ENCODE assay signal across 30 mouse cellular contexts in the genomic region with DNA sequence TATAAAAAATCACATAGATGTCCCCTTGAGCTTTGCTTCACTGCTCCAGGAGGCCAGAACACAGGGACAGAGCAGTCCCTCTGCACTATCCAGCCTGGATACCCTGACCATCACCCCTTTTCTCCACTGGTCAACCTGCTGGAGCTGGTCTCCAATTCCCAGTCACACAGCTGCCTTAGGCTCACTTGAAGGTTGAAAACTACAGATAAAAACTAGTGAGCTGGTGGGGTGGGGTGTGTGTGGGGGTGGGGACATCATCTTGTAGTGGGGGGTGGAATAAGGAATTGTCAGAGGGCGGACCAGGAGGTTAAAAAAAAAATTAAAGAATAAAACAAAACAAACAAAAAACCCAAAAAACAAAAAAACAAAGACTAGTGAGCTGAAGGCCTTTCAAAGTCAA. TPM values are rescaled to one million over a fixed set of nuclear protein-coding genes. Genes with fewer than 3 reads are reported as not detected.
DNase-seq lines count a peak whose midpoint lies in the region; ATAC-seq and TF ChIP-seq lines count a peak whose summit lies in the region.
"Had no signal": no experiment of that assay in that cellular context is flagged by ENCODE, and none has a peak within 500 bp of the region (broad histone marks: within the 10 kb centered on the region; RNA-seq: fewer than 3 reads in every experiment).

No protein-coding gene starts in this region.

- H3K36me3 ChIP-seq in liver, embryonic 13.5 days = peaks cover 16% of the 10 kb centered on the region
- no peaks in the 10 kb centered on the region; the same call in 1 of the 2 replicates for H3K36me3 ChIP-seq in liver, embryonic 16.5 days (ENCODE audit: control insufficient read depth, insufficient read depth)
- H3K36me3 ChIP-seq in intestine, postnatal 0 days (ENCODE audit: control insufficient read depth, insufficient read depth) = no peaks in the 10 kb centered on the region

- WGBS in liver, embryonic 13.5 days (ENCODE audit: insufficient replicate concordance) = 60% methylated on average over 1 of the region's 1 CpGs
- 40% methylated on average over 1 of the region's 1 CpGs for WGBS in liver, embryonic 16.5 days (ENCODE audit: insufficient replicate concordance)
- WGBS in intestine, postnatal 0 days = 89% methylated on average over 1 of the region's 1 CpGs

- H3K9me3 ChIP-seq in liver, embryonic 13.5 days (replicated peaks) = no peaks in the 10 kb centered on the region
- H3K9me3 ChIP-seq in liver, embryonic 16.5 days (replicated peaks; ENCODE audit: control insufficient read depth, low read length) = no peaks in the 10 kb centered on the region
- no peaks in the 10 kb centered on the region for H3K9me3 ChIP-seq in intestine, postnatal 0 days (ENCODE audit: control insufficient read depth)
- H3K9me3 ChIP-seq: embryonic facial prominence, embryonic 13.5 days; G1E; heart, embryonic 10.5 days; heart, embryonic 13.5 days had no signal

- H3K27me3 ChIP-seq in liver, embryonic 13.5 days = no peaks in the 10 kb centered on the region
- H3K27me3 ChIP-seq in liver, embryonic 16.5 days (ENCODE audit: control insufficient read depth, insufficient read depth, low read depth, low read length) = no peaks in the 10 kb centered on the region
- H3K27me3 ChIP-seq in intestine, postnatal 0 days (replicated peaks; ENCODE audit: control insufficient read depth, insufficient read depth, low read length) = no peaks in the 10 kb centered on the region
- H3K27me3 ChIP-seq: CH12.LX; embryonic facial prominence, embryonic 13.5 days; heart, embryonic 13.5 days had no signal

- peak overlapping the region; percentile 72 for H3K9ac ChIP-seq in liver, embryonic 13.5 days
- peak overlapping the region; percentile 40 for H3K9ac ChIP-seq in liver, embryonic 16.5 days (ENCODE audit: low read depth, low read length)
- H3K9ac ChIP-seq in intestine, postnatal 0 days (ENCODE audit: low read depth, low read length) = no peak overlapping the region
- H3K9ac ChIP-seq: embryonic facial prominence, embryonic 13.5 days; forebrain, postnatal 0 days; heart, embryonic 13.5 days; hindbrain, embryonic 14.5 days had no signal

- no peak for TF ChIP-seq CTCF in intestine, postnatal 0 days (IDR thresholded peaks at IDR 0.05; ENCODE audit: low read depth)

- ATAC-seq in liver, embryonic 13.5 days (ENCODE audit: low read depth) = peak; percentile 55
- peak; percentile 33; the same call in 1 of the 2 replicates for ATAC-seq in liver, embryonic 16.5 days (ENCODE audit: low read depth)
- no peak for ATAC-seq in intestine, postnatal 0 days
- ATAC-seq: forebrain, embryonic 14.5 days; forebrain, postnatal 0 days; hindbrain, postnatal 0 days had no signal

- peaks cover 89% of the 10 kb centered on the region for H3K4me1 ChIP-seq in liver, embryonic 13.5 days (replicated peaks)
- peaks cover 65% of the 10 kb centered on the region for H3K4me1 ChIP-seq in liver, embryonic 16.5 days (ENCODE audit: control insufficient read depth, low read depth, low read length)
- no peaks in the 10 kb centered on the region for H3K4me1 ChIP-seq in intestine, postnatal 0 days (replicated peaks; ENCODE audit: control insufficient read depth, insufficient read depth, low read length)
- H3K4me1 ChIP-seq: embryonic facial prominence, embryonic 10.5 days; embryonic facial prominence, embryonic 13.5 days; heart, embryonic 10.5 days had no signal

- peak overlapping the region; percentile 59 for H3K4me2 ChIP-seq in liver, embryonic 13.5 days
- peak overlapping the region; percentile 45 for H3K4me2 ChIP-seq in liver, embryonic 16.5 days (ENCODE audit: low read depth, low read length)
- no peak overlapping the region for H3K4me2 ChIP-seq in intestine, postnatal 0 days (replicated peaks; ENCODE audit: low read depth)
- H3K4me2 ChIP-seq: embryonic facial prominence, embryonic 13.5 days; heart, embryonic 13.5 days; hindbrain, embryonic 14.5 days had no signal

- 0 out of 2 replicates have a peak overlapping the region, but pooled peaks have one; percentile 12 for H3K4me3 ChIP-seq in liver, embryonic 13.5 days (replicated peaks)
- 0 out of 2 replicates have a peak overlapping the region, but pooled peaks have one; percentile 3 for H3K4me3 ChIP-seq in liver, embryonic 16.5 days (ENCODE audit: low read depth, low read length)
- no peak overlapping the region for H3K4me3 ChIP-seq in intestine, postnatal 0 days (ENCODE audit: low read depth, low read length)
- H3K4me3 ChIP-seq: embryonic facial prominence, embryonic 10.5 days; embryonic facial prominence, embryonic 13.5 days; gastrocnemius, adult 2 months; heart, embryonic 10.5 days; heart, embryonic 13.5 days had no signal

- H3K27ac ChIP-seq in liver, embryonic 13.5 days = peak overlapping the region; percentile 86
- H3K27ac ChIP-seq in liver, embryonic 16.5 days (ENCODE audit: low read length) = peak overlapping the region; percentile 79
- H3K27ac ChIP-seq in intestine, postnatal 0 days (ENCODE audit: low read depth, low read length) = no peak overlapping the region
- H3K27ac ChIP-seq: embryonic facial prominence, embryonic 10.5 days; embryonic facial prominence, embryonic 13.5 days; gastrocnemius, adult 2 months; heart, embryonic 10.5 days; heart, embryonic 13.5 days; hindbrain, embryonic 14.5 days; hindbrain, postnatal 0 days had no signal

- DNase-seq in heart, adult 11 months = peak; percentile 49
- no peak for DNase-seq in heart, adult 9 months (ENCODE audit: low spot score in 2 of 2)
- no peak for DNase-seq in liver, embryonic 13.5 days
- DNase-seq in neural tube, embryonic 10.5 days (ENCODE audit: extremely low spot score, low spot score) = no peak
- DNase-seq in left cerebral cortex, adult 18-20 months (ENCODE audit: low spot score in 2 of 2) = no peak
- DNase-seq: adrenal gland, adult 8-10 months; adrenal gland, postnatal 25 days; B cell, adult 2 months; cerebellum, adult 11-12 months; cerebellum, adult 8-10 months; cerebellum, postnatal 10 days; cerebellum, postnatal 36 days; embryo, embryonic 11 days; forebrain, postnatal 0 days; gastrocnemius, adult 2 months; gastrocnemius, postnatal 14 days; heart, adult 18-20 months; heart, postnatal 14 days; heart, postnatal 4 days had no signal

RNA-seq across cellular contexts. Expression of gene Rab10, which starts 21.3 kb away (rescaled TPM):
- 47.9 and 57.3 TPM in 2 replicates for polyA plus RNA-seq in liver, embryonic 13.5 days (2015; fragmentation: Nextera tagmentation; extraction: Ambion mirVana)
- 37.5 and 40.5 TPM in 2 replicates for polyA plus RNA-seq in liver, embryonic 16.5 days (2015; fragmentation: Nextera tagmentation; extraction: Ambion mirVana)
- 100 to 1,000 TPM; 133 to 139 TPM for total RNA-seq in left cerebral cortex, adult 18-20 months (2021)
- 47.0 and 50.1 TPM in 2 replicates for polyA plus RNA-seq in intestine, postnatal 0 days (2015; fragmentation: Nextera tagmentation; extraction: Ambion mirVana)
